Mouse (Mus musculus) neural tube, embryonic 15.5 days (tissue): ENCODE results near the gene Nsun2. TPM values are rescaled to one million over a fixed set of nuclear protein-coding genes. Genes with fewer than 3 reads are reported as not detected.

Experiments
- ATAC-seq: fragments of 200-750 bp; cut with Nextera tagmentation; 2 replicates; pipeline ENCODE4 v1.8.0; 2017; ENCODE audit warnings: mild to moderate bottlenecking, moderate TSS enrichment, moderate library complexity; ENCODE audit not compliant: low FRiP score
- H3K27ac ChIP-seq: fragments of 300-500 bp; sonication (generic); replicated peaks from 2 replicates; pipeline ENCODE4 v1.5.1; 2015; ENCODE audit warnings: mild to moderate bottlenecking, inconsistent platforms
- H3K27me3 ChIP-seq: fragments of 300-500 bp; sonication (generic); replicated peaks from 2 replicates; pipeline ENCODE4 v1.6.1; 2015; ENCODE audit warnings: inconsistent platforms
- H3K36me3 ChIP-seq: fragments of 300-500 bp; sonication (generic); 2 replicates; pipeline ENCODE4 v1.6.1; 2015; ENCODE audit warnings: inconsistent platforms
- H3K4me1 ChIP-seq: fragments of 300-500 bp; sonication (generic); 2 replicates; pipeline ENCODE4 v1.6.1; 2015; ENCODE audit warnings: inconsistent platforms
- H3K4me2 ChIP-seq: fragments of 300-500 bp; sonication (generic); 2 replicates; pipeline ENCODE4 v1.6.1; 2015; ENCODE audit warnings: inconsistent platforms, mild to moderate bottlenecking, moderate library complexity
- H3K4me3 ChIP-seq: fragments of 300-500 bp; sonication (generic); replicated peaks from 2 replicates; pipeline ENCODE4 v1.5.1; 2015; ENCODE audit warnings: mild to moderate bottlenecking, inconsistent platforms
- H3K9ac ChIP-seq: fragments of 300-500 bp; sonication (generic); replicated peaks from 2 replicates; pipeline ENCODE4 v1.6.1; 2015; ENCODE audit warnings: mild to moderate bottlenecking, inconsistent platforms
- H3K9me3 ChIP-seq: fragments of 300-500 bp; sonication (generic); replicated peaks from 2 replicates; pipeline ENCODE4 v1.6.1; 2016; ENCODE audit warnings: inconsistent platforms
- WGBS: fragments of 180-500 bp; shearing (Covaris S2); methylation state at CpG from one replicate; pipeline ENCODE4 v1.1.7; 2015; ENCODE audit warnings: mixed read lengths; 5-methylcytosine and 5-hydroxymethylcytosine counted together
- polyA plus RNA-seq: library from polyadenylated mRNA; unstranded; fragments of >200 nt; fragmentation: Nextera tagmentation; extraction: Ambion mirVana; gene quantifications from 2 replicates; pipeline ENCODE4 v1.2.1, GENCODE M21; 2015

Nsun2 gene
- polyA plus RNA-seq, 1 experiment from 2014 or later = 74.6 TPM

GRCm38 (mm10) chr13:69530156-69530555 is 3.4 kb upstream of the Nsun2 start:
- WGBS = 73% methylated on average over 3 of the region's 3 CpGs
- Histone ChIP-seq H3K4me3 (peak overlapping the region; percentile 5; the same call in 1 of the 2 replicates), H3K9ac (no peak overlapping the region)

GRCm38 (mm10) chr13:69530951-69531350 is 2.6 kb upstream of the Nsun2 start:
- Histone ChIP-seq H3K27ac (no peak overlapping the region), H3K9me3 (no peaks in the 10 kb centered on the region), H3K4me1 (peaks cover 68% of the 10 kb centered on the region), H3K4me2 (peak overlapping the region; percentile 92), H3K36me3 (no peaks in the 10 kb centered on the region), H3K27me3 (no peaks in the 10 kb centered on the region), H3K4me3 (peak overlapping the region; percentile 79), H3K9ac (peak overlapping the region; percentile 11; the same call in 1 of the 2 replicates)
- no peak for ATAC-seq
- 86% methylated on average over 6 of the region's 6 CpGs for WGBS

More at GRCm38 (mm10) chr13:69530156-69530555, 3.4 kb upstream of the Nsun2 start:
- peaks cover 67% of the 10 kb centered on the region for H3K4me1 ChIP-seq
- peak overlapping the region; percentile 92 for H3K4me2 ChIP-seq
- no peaks in the 10 kb centered on the region for H3K9me3 ChIP-seq
- H3K27ac ChIP-seq = no peak overlapping the region
- H3K36me3 ChIP-seq = no peaks in the 10 kb centered on the region
- no peak for ATAC-seq
- H3K27me3 ChIP-seq = no peaks in the 10 kb centered on the region

- 46% methylated on average over 6 of the region's 6 CpGs for WGBS
- Histone ChIP-seq H3K9ac (peak overlapping the region; percentile 79; the same call in 1 of the 2 replicates), H3K27ac (no peak overlapping the region), H3K36me3 (no peaks in the 10 kb centered on the region), H3K4me3 (peak overlapping the region; percentile 79), H3K27me3 (no peaks in the 10 kb centered on the region), H3K9me3 (no peaks in the 10 kb centered on the region), H3K4me1 (peaks cover 66% of the 10 kb centered on the region), H3K4me2 (peak overlapping the region; percentile 92)
- no peak for ATAC-seq
These were observed 2.1 kb upstream of the Nsun2 start for GRCm38 (mm10) chr13:69531431-69531830.

GRCm38 (mm10) chr13:69532101-69532892 is 1.2 kb upstream of the Nsun2 start:
- Histone ChIP-seq H3K27ac (no peak overlapping the region), H3K4me2 (peak overlapping the region; percentile 92), H3K4me1 (peaks cover 61% of the 10 kb centered on the region), H3K4me3 (peak overlapping the region; percentile 79), H3K9ac (peak overlapping the region; percentile 79), H3K27me3 (no peaks in the 10 kb centered on the region), H3K9me3 (no peaks in the 10 kb centered on the region), H3K36me3 (no peaks in the 10 kb centered on the region)
- WGBS = 21% methylated on average over 14 of the region's 14 CpGs
- no peak for ATAC-seq

- H3K4me3 ChIP-seq = peak overlapping the region; percentile 79
- peaks cover 56% of the 10 kb centered on the region for H3K4me1 ChIP-seq
- ATAC-seq = no peak
- no peaks in the 10 kb centered on the region for H3K36me3 ChIP-seq
- peak overlapping the region; percentile 91 for H3K27ac ChIP-seq
- no peaks in the 10 kb centered on the region for H3K9me3 ChIP-seq
- no peaks in the 10 kb centered on the region for H3K27me3 ChIP-seq
- WGBS = 5% methylated on average over 9 of the region's 9 CpGs
- H3K4me2 ChIP-seq = peak overlapping the region; percentile 92
- H3K9ac ChIP-seq = peak overlapping the region; percentile 79
These were observed 597 bp upstream of the Nsun2 start for GRCm38 (mm10) chr13:69532893-69533404.

- Histone ChIP-seq H3K9ac (peak within 1 kb of the TSS; percentile 82), H3K36me3 (no peaks in the 10 kb centered on the region), H3K9me3 (no peaks in the 10 kb centered on the region), H3K4me2 (peak within 1 kb of the TSS; percentile 92), H3K27ac (peak within 1 kb of the TSS; percentile 91), H3K4me1 (peaks cover 54% of the 10 kb centered on the region), H3K4me3 (peak within 1 kb of the TSS; percentile 79), H3K27me3 (no peaks in the 10 kb centered on the region)
- peak; percentile 80 for ATAC-seq
- 1% methylated on average over 21 of the region's 57 CpGs for whole genome bisulfite sequencing
These were observed 748 bp downstream of the Nsun2 start, which contains the start of gene Tent4a for GRCm38 (mm10) chr13:69534334-69534653. Gene Tent4a (minus strand): TSS chr13:69534617.

- Histone ChIP-seq H3K36me3 (no peaks in the 10 kb centered on the region), H3K4me2 (peak overlapping the region; percentile 92), H3K9me3 (no peaks in the 10 kb centered on the region), H3K4me1 (peaks cover 51% of the 10 kb centered on the region), H3K4me3 (peak overlapping the region; percentile 79), H3K27me3 (no peaks in the 10 kb centered on the region), H3K9ac (peak overlapping the region; percentile 82), H3K27ac (peak overlapping the region; percentile 91)
- under 1% methylated on average over 74 of the region's 86 CpGs for WGBS
- ATAC-seq = peak; percentile 93
These were observed 1.4 kb downstream of the Nsun2 start for GRCm38 (mm10) chr13:69534654-69535551.

- ATAC-seq = no peak
- Histone ChIP-seq H3K27me3 (no peaks in the 10 kb centered on the region), H3K9ac (0 out of 2 replicates have a peak overlapping the region, but pooled peaks have one; percentile 9), H3K27ac (0 out of 2 replicates have a peak overlapping the region, but pooled peaks have one; percentile 91), H3K9me3 (no peaks in the 10 kb centered on the region), H3K36me3 (no peaks in the 10 kb centered on the region), H3K4me3 (peak overlapping the region; percentile 79; the same call in 1 of the 2 replicates), H3K4me1 (peaks cover 46% of the 10 kb centered on the region), H3K4me2 (peak overlapping the region; percentile 92)
- 82% methylated on average over 4 of the region's 4 CpGs for WGBS
These were observed 2.5 kb downstream of the Nsun2 start for GRCm38 (mm10) chr13:69536021-69536420.

- H3K4me2 ChIP-seq = no peak overlapping the region
- no peak overlapping the region for H3K4me3 ChIP-seq
- no peak for ATAC-seq
- no peak overlapping the region for H3K9ac ChIP-seq
- 68% methylated on average over 7 of the region's 7 CpGs for WGBS
- H3K27ac ChIP-seq = no peak overlapping the region
- H3K9me3 ChIP-seq = no peaks in the 10 kb centered on the region
- H3K27me3 ChIP-seq = no peaks in the 10 kb centered on the region
- H3K36me3 ChIP-seq = no peaks in the 10 kb centered on the region
- H3K4me1 ChIP-seq = peaks cover 32% of the 10 kb centered on the region
These were observed 3.8 kb downstream of the Nsun2 start for GRCm38 (mm10) chr13:69537366-69537765.

GRCm38 (mm10) chr13:69538327-69538726 is 4.8 kb downstream of the Nsun2 start:
- peaks cover 31% of the 10 kb centered on the region for H3K4me1 ChIP-seq
- H3K9me3 ChIP-seq = no peaks in the 10 kb centered on the region
- H3K36me3 ChIP-seq = no peaks in the 10 kb centered on the region
- no peak for ATAC-seq
- no peak overlapping the region for H3K4me2 ChIP-seq
- WGBS = 37% methylated on average over 4 of the region's 4 CpGs
- no peak overlapping the region for H3K4me3 ChIP-seq
- H3K9ac ChIP-seq = no peak overlapping the region
- H3K27me3 ChIP-seq = no peaks in the 10 kb centered on the region
- H3K27ac ChIP-seq = no peak overlapping the region

- H3K4me3 ChIP-seq = no peak overlapping the region
- 83% methylated on average over 6 of the region's 6 CpGs for WGBS
- no peak for ATAC-seq
- H3K36me3 ChIP-seq = no peaks in the 10 kb centered on the region
- no peak overlapping the region for H3K27ac ChIP-seq
- H3K4me2 ChIP-seq = no peak overlapping the region
- H3K27me3 ChIP-seq = no peaks in the 10 kb centered on the region
- no peaks in the 10 kb centered on the region for H3K9me3 ChIP-seq
- peaks cover 30% of the 10 kb centered on the region for H3K4me1 ChIP-seq
- no peak overlapping the region for H3K9ac ChIP-seq
These were observed 7.7 kb downstream of the Nsun2 start for GRCm38 (mm10) chr13:69541209-69541608.
